ENCODE assay signal across 9 mouse cellular contexts in genomic region chr5:134678827-134679546, GRCm38 (mm10). TPM values are rescaled to one million over a fixed set of nuclear protein-coding genes. Genes with fewer than 3 reads are reported as not detected.
DNase-seq lines count a peak whose midpoint lies in the region; ATAC-seq and TF ChIP-seq lines count a peak whose summit lies in the region.
"Had no signal": no experiment of that assay in that cellular context is flagged by ENCODE, and none has a peak within 500 bp of the region (broad histone marks: within the 10 kb centered on the region; RNA-seq: fewer than 3 reads in every experiment).

No protein-coding gene starts in this region.

- TF ChIP-seq CTCF in hindbrain, postnatal 0 days (IDR thresholded peaks at IDR 0.05; ENCODE audit: low read depth) = no peak
- no peak for TF ChIP-seq CTCF in liver, embryonic 14.5 days (IDR thresholded peaks at IDR 0.05; ENCODE audit: low read depth)

- DNase-seq in hindbrain, embryonic 10.5 days (ENCODE audit: low spot score) = no peak
- no peak for DNase-seq in hindbrain, postnatal 0 days (ENCODE audit: low spot score)
- peak; percentile 93 for DNase-seq in MN1 (ENCODE audit: low spot score)
- DNase-seq in liver, embryonic 14.5 days (ENCODE audit: low read depth in 3 of 3, low spot score in 3 of 3) = peak in 2 of 3 experiments; percentile 23 to 34
- no peak for DNase-seq in B cell, adult 2 months
- DNase-seq in adrenal gland, postnatal 10 days = no peak
- no peak for DNase-seq in right cerebral cortex, postnatal 4 days

- no peak for ATAC-seq in hindbrain, postnatal 0 days
- no peak for ATAC-seq in heart, embryonic 15.5 days (replicated peaks; ENCODE audit: insufficient number of reproducible peaks, insufficient read depth, low FRiP score, low read depth)
- peak; percentile 64 for ATAC-seq in liver, embryonic 14.5 days (ENCODE audit: insufficient read depth)
- ATAC-seq: midbrain, embryonic 15.5 days had no signal

- peaks cover 39% of the 10 kb centered on the region for H3K36me3 ChIP-seq in hindbrain, embryonic 10.5 days
- peaks cover 7% of the 10 kb centered on the region; the same call in 1 of the 2 replicates for H3K36me3 ChIP-seq in hindbrain, postnatal 0 days (ENCODE audit: insufficient read depth, low read length)
- no peaks in the 10 kb centered on the region for H3K36me3 ChIP-seq in heart, embryonic 15.5 days
- H3K36me3 ChIP-seq in liver, embryonic 14.5 days (replicated peaks; ENCODE audit: control insufficient read depth, insufficient read depth, low read depth) = no peaks in the 10 kb centered on the region

- H3K4me2 ChIP-seq in hindbrain, postnatal 0 days (ENCODE audit: low read depth, low read length) = no peak overlapping the region
- H3K4me2 ChIP-seq in heart, embryonic 15.5 days = no peak overlapping the region
- H3K4me2 ChIP-seq in liver, embryonic 14.5 days (ENCODE audit: low read depth) = peak overlapping the region; percentile 0; the same call in 1 of the 2 replicates
- H3K4me2 ChIP-seq: midbrain, embryonic 15.5 days had no signal

- 74% methylated on average over 8 of the region's 8 CpGs for WGBS in hindbrain, embryonic 10.5 days
- WGBS in hindbrain, postnatal 0 days = 63% methylated on average over 8 of the region's 8 CpGs
- 66% methylated on average over 8 of the region's 8 CpGs for WGBS in heart, embryonic 15.5 days
- 46% methylated on average over 8 of the region's 8 CpGs for WGBS in liver, embryonic 14.5 days (ENCODE audit: insufficient replicate concordance)

- H3K27me3 ChIP-seq in hindbrain, embryonic 10.5 days (ENCODE audit: insufficient read depth, poor library complexity, severe bottlenecking) = no peaks in the 10 kb centered on the region
- H3K27me3 ChIP-seq in hindbrain, postnatal 0 days (ENCODE audit: insufficient read depth, low read length) = no peaks in the 10 kb centered on the region
- H3K27me3 ChIP-seq in heart, embryonic 15.5 days = no peaks in the 10 kb centered on the region
- no peaks in the 10 kb centered on the region for H3K27me3 ChIP-seq in liver, embryonic 14.5 days (ENCODE audit: control insufficient read depth, insufficient read depth, low read length)
- H3K27me3 ChIP-seq: midbrain, embryonic 15.5 days had no signal

- no peak overlapping the region for H3K4me3 ChIP-seq in hindbrain, embryonic 10.5 days
- H3K4me3 ChIP-seq in hindbrain, postnatal 0 days (ENCODE audit: low read length) = no peak overlapping the region
- no peak overlapping the region for H3K4me3 ChIP-seq in heart, embryonic 15.5 days
- H3K4me3 ChIP-seq in liver, embryonic 14.5 days (ENCODE audit: insufficient read depth in 1 of 2, low read depth in 2 of 2, low read length in 2 of 2) = no peak overlapping the region
- H3K4me3 ChIP-seq: midbrain, embryonic 15.5 days had no signal

- no peaks in the 10 kb centered on the region for H3K9me3 ChIP-seq in hindbrain, embryonic 10.5 days
- H3K9me3 ChIP-seq in hindbrain, postnatal 0 days (ENCODE audit: low read length) = no peaks in the 10 kb centered on the region
- no peaks in the 10 kb centered on the region for H3K9me3 ChIP-seq in heart, embryonic 15.5 days (replicated peaks)
- H3K9me3 ChIP-seq in liver, embryonic 14.5 days (ENCODE audit: control insufficient read depth, low read length) = no peaks in the 10 kb centered on the region
- H3K9me3 ChIP-seq: midbrain, embryonic 15.5 days had no signal

- peaks cover 54% of the 10 kb centered on the region for H3K4me1 ChIP-seq in hindbrain, embryonic 10.5 days (replicated peaks)
- H3K4me1 ChIP-seq in hindbrain, postnatal 0 days (ENCODE audit: insufficient read depth, low read length) = peaks cover 18% of the 10 kb centered on the region
- H3K4me1 ChIP-seq in heart, embryonic 15.5 days (replicated peaks) = peaks cover 50% of the 10 kb centered on the region
- peaks cover 4 to 15% of the 10 kb centered on the region in 2 experiments for H3K4me1 ChIP-seq in liver, embryonic 14.5 days (replicated peaks; ENCODE audit: control insufficient read depth in 2 of 2, insufficient read depth in 2 of 2, low read length in 1 of 2)

- H3K9ac ChIP-seq in hindbrain, postnatal 0 days (replicated peaks; ENCODE audit: low read length) = no peak overlapping the region
- no peak overlapping the region for H3K9ac ChIP-seq in heart, embryonic 15.5 days
- no peak overlapping the region for H3K9ac ChIP-seq in liver, embryonic 14.5 days (replicated peaks)
- H3K9ac ChIP-seq: midbrain, embryonic 15.5 days had no signal

- H3K27ac ChIP-seq in hindbrain, embryonic 10.5 days = peak overlapping the region; percentile 66
- H3K27ac ChIP-seq in hindbrain, postnatal 0 days = no peak overlapping the region
- peak overlapping the region; percentile 85; the same call in 1 of the 2 replicates for H3K27ac ChIP-seq in heart, embryonic 15.5 days
- H3K27ac ChIP-seq in liver, embryonic 14.5 days = no peak overlapping the region
- H3K27ac ChIP-seq: midbrain, embryonic 15.5 days had no signal

- TF ChIP-seq EP300 in liver, embryonic 14.5 days (IDR thresholded peaks at IDR 0.05; ENCODE audit: low read depth) = no peak

RNA-seq across cellular contexts. Expression of gene Limk1, which starts 9.4 kb away (rescaled TPM):
- 8.6 and 16.3 TPM in 2 replicates for polyA plus RNA-seq in hindbrain, embryonic 10.5 days (2016; fragmentation: Nextera tagmentation; extraction: Ambion mirVana)
- 89.7 and 90.6 TPM in 2 replicates for total RNA-seq in hindbrain, postnatal 0 days (2014; rRNA removed)
- polyA plus RNA-seq in hindbrain, postnatal 0 days (2015; fragmentation: Nextera tagmentation; extraction: Ambion mirVana) = 19.7 and 20.4 TPM in 2 replicates
- polyA plus RNA-seq in heart, embryonic 15.5 days (2015; fragmentation: Nextera tagmentation; extraction: Ambion mirVana) = 3.3 and 5.4 TPM in 2 replicates
- polyA plus RNA-seq in liver, embryonic 14.5 days (2012; rRNA removed) = 1.9 and 2.2 TPM in 2 replicates
- polyA plus RNA-seq in liver, embryonic 14.5 days (2014; fragmentation: Nextera tagmentation; extraction: Ambion mirVana) = 0.89 and 0.92 TPM in 2 replicates
- 10 to 100 TPM; 17.9 to 20.5 TPM for total RNA-seq in adrenal gland, postnatal 10 days (2021)

RNA-seq across cellular contexts. Expression of gene Eif4h, which starts 39.7 kb away (rescaled TPM):
- 502 and 539 TPM in 2 replicates for polyA plus RNA-seq in hindbrain, embryonic 10.5 days (2016; fragmentation: Nextera tagmentation; extraction: Ambion mirVana)
- 472 and 489 TPM in 2 replicates for total RNA-seq in hindbrain, postnatal 0 days (2014; rRNA removed)
- polyA plus RNA-seq in hindbrain, postnatal 0 days (2015; fragmentation: Nextera tagmentation; extraction: Ambion mirVana) = 298 and 304 TPM in 2 replicates
- polyA plus RNA-seq in heart, embryonic 15.5 days (2015; fragmentation: Nextera tagmentation; extraction: Ambion mirVana) = 273 and 345 TPM in 2 replicates
- 91.2 and 110 TPM in 2 replicates for polyA plus RNA-seq in liver, embryonic 14.5 days (2012; rRNA removed)
- polyA plus RNA-seq in liver, embryonic 14.5 days (2014; fragmentation: Nextera tagmentation; extraction: Ambion mirVana) = 148 and 167 TPM in 2 replicates
- 100 to 1,000 TPM; 270 to 283 TPM for total RNA-seq in adrenal gland, postnatal 10 days (2021)

Comparison
In these comparisons a context has a peak if more than half of its experiments do, and no peak if none do; other contexts are left out.
1. H3K27ac ChIP-seq: peak in hindbrain, embryonic 10.5 days (single experiment) and heart, embryonic 15.5 days (single experiment); none in hindbrain, postnatal 0 days (single experiment) and liver, embryonic 14.5 days (single experiment).
2. DNase-seq: peak in MN1 (single experiment) and liver, embryonic 14.5 days (2 of 3); none in hindbrain, embryonic 10.5 days (single experiment), hindbrain, postnatal 0 days (single experiment), B cell, adult 2 months (0 of 2), adrenal gland, postnatal 10 days (single experiment) and right cerebral cortex, postnatal 4 days (single experiment).